Mouse (Mus musculus) erythroid progenitor cell, adult 5-6 weeks (primary cell): Measurements from ENCODE around the gene Rplp1. TPM values are rescaled to one million over a fixed set of nuclear protein-coding genes. Genes with fewer than 3 reads are reported as not detected.

Source experiments
- ATAC-seq: replicated peaks from 2 replicates; pipeline ENCODE4 v1.8.0; 2016; ENCODE audit warnings: moderate number of reproducible peaks, mild to moderate bottlenecking, moderate TSS enrichment, inconsistent platforms; ENCODE audit not compliant: poor library complexity, low FRiP score, severe bottlenecking
- total RNA-seq, 2 experiments: library from RNA; stranded (forward) in 1 of 2; stranded (reverse) in 1 of 2; fragments of 150-400 nt in 1 of 2; fragments of 186-747, 209-891 nt in 1 of 2; gene quantifications; 2 replicates each; pipeline versions ENCODE4 v1.2.3 to v1.2.4; 2015 to 2017; ENCODE audit warnings: low replicate concordance in 2 of 2

Rplp1 gene
- total RNA-seq, 2 experiments from 2014 or later = 1,048 to 1,422 TPM

DNA sequence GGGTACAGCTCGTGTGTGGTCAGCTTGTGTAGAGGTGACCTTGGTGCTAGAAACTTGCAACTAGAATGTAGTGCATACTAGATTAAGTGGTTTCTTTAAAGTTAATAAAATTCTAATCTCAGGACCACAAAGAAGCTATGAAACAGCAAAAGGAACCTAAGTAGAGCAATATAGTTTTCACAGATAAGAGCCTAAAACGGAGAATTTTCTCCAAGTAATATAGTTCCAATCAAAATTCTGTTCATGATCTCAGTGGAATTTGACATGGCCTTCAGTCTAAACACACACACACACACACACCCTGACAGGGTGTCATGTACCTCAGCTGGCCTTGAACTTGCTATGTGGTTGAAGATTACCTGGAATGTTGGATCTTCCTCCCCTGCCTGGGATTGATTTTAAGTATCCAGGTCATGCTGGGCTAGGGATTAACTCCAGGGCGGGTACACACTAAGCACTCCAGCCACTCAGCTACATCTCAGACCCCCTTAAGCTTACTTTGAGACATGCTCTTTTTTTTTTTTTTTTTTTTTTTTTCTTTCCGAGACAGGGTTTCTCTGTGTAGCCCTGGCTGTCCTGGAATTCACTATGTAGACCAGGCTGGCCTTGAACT lies 1.2 kb upstream of the Rplp1 start:
- no peak for ATAC-seq

- no peak for ATAC-seq
Measured at GRCm38 (mm10) chr9:61914917-61915300, 567 bp upstream of the Rplp1 start.

GRCm38 (mm10) chr9:61911300-61912128 lies 2.8 kb downstream of the Rplp1 start:
- ATAC-seq = no peak

DNA sequence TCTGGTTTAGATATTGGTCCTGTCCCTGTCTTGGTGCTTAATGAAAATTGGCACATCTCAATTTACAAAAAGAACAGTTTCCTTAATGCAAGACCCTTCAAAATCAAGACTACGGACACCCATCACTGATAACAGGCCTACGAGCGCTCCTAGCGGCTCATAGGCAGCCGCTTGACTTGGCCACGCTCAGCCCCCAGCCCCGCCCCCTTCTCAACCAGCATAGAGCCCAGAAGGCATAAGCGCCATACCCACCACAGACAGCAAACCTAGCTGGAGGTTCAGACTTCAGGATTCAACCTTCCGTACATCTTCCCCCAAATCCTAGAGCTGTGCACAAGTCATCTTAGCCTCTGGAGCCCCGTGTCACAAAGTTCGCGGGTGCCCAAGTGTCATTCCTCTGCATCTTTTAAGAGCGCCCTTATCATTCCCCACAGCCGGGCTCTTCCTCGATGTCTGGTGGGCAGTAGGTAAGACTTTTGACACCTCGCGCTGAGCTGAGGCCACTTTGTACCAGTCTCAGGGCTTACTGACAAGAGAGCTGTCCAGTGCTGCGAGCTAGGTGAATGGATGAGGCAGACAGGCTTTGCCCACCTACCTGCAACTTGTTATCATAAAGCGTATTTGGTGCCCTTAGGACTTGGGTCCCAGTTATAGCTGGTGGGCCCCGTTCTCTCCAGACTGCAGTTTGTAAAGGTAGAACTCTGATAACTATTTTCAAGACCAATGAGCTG lies 3.7 kb downstream of the Rplp1 start:
- ATAC-seq = no peak

- ATAC-seq = no peak
Measured at GRCm38 (mm10) chr9:61909633-61910032, 4.7 kb downstream of the Rplp1 start.

GRCm38 (mm10) chr9:61908832-61909407 lies 5.4 kb downstream of the Rplp1 start:
- ATAC-seq = no peak

DNA sequence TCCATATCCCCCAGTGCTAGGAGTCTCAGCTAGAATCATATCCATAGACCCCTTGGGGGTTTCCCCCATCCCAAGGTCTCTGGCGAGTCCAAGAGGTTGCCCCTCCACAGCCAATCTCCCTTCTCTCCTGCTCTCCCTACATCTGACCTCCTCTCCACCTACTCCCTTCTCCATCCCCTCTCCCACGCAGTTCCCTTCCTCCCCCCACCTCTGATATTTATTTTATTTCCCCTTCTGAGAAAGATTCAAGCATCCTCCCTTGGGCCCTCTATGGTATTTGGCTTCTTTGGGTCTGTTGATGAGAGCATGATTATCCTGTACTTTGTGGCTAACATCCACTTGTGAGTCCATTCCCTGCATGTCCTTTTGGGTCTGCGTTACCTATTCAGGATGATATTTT lies 6.0 kb downstream of the Rplp1 start:
- no peak for ATAC-seq

GRCm38 (mm10) chr9:61907621-61908295 lies 6.6 kb downstream of the Rplp1 start:
- no peak for ATAC-seq

GRCm38 (mm10) chr9:61906912-61907311 lies 7.4 kb downstream of the Rplp1 start:
- peak; percentile 80 for ATAC-seq

DNA sequence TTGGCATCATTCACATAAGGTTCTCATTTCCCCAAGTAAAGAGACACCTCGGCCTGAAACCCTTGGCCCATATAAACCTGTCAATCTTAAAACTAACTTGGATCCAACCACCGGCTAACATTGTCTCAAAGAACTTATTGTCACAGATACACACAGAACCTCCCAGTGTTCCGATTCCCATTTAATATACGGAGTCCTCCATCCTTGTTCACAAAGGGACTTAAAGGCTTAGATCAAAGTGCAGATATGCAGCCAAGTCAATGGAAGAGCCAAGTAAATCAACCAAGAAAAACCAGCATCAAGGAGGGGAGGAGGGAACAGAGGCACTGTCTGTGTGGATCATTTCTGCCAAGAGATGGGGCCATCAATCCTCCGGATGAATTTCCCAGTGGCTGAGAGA lies 8.8 kb downstream of the Rplp1 start:
- no peak for ATAC-seq

DNA sequence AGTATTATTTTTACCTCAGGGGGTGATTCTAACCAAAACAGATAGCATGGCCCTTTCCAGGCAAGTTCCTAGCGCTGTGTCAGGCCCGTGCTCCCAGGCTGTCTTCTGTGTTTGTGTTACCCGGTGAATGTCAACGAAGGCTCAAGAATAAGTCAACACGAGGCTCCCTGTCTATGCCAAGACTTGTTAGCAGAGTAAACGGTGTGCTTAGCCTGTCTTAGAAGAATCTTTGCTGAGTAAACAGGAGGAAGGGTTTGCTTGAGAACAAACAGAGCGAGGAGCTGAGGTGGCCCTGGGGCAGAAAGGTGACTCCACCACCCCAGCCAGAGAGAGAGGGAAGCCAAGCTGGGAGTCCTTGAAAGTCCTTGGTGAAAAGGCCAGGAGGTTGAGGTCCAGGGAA lies 10.1 kb downstream of the Rplp1 start:
- no peak for ATAC-seq

DNA sequence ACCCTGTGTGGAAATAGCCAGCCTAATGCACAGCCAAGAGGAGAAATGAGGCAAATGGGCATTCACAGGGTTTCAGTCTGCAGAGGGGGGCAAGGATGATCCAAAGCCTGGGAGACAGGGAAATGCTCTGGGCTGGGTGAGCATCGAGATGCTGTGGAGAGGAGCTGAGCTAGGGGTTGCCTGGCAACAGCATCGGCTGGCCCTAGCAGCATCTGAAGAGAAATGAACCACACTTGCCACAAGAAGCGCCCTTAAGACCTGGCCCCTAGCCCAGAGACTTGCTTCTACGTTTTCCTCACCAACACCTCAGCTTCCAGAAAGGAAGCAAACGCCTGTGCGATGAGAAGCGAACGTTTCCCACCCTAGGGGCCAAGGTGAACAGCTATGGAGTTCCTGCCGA lies 11.9 kb downstream of the Rplp1 start:
- no peak for ATAC-seq

DNA sequence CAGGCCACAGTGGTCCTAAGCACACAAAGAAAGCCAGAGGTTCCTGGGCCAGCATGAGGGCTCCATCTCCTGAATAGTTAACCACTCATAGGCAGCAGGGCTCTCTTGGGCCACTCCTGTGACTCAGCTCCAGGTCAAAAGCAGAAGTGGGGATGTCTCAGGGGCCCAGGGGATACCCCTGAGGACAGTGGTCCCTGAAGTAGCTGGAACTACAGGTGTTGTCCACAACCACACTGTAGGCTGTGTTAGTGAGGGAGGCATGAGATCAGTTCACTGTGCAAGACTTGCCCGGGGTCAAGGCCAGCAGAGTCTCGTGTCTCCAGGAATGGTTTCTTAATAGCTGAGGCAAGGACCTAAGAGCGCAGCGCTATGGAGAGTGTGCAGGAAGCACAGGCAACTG lies 12.8 kb downstream of the Rplp1 start:
- no peak for ATAC-seq

GRCm38 (mm10) chr9:61899804-61900203 lies 14.5 kb downstream of the Rplp1 start:
- ATAC-seq = peak; percentile 67

GRCm38 (mm10) chr9:61898401-61898800 lies 15.9 kb downstream of the Rplp1 start:
- no peak for ATAC-seq

DNA sequence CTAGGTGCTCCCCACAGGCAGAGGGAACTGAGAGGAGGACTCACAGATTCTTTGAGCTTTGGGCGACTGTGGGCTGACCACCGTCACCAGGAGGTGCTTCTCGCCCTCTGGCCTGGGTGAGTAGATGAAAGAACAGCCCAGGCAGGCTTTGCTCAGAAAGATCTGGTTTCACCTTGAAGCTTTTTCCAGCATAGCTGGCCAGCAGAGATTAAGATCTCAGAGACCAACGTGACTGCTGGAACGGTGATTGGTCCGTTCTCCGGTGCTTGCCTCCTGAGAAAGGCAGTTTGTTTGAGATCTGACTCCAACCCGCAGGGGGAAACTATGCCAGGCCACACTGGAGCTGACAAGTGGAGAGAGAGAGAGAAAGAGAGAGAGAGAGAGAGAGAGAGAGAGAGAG lies 19.3 kb downstream of the Rplp1 start:
- no peak for ATAC-seq

DNA sequence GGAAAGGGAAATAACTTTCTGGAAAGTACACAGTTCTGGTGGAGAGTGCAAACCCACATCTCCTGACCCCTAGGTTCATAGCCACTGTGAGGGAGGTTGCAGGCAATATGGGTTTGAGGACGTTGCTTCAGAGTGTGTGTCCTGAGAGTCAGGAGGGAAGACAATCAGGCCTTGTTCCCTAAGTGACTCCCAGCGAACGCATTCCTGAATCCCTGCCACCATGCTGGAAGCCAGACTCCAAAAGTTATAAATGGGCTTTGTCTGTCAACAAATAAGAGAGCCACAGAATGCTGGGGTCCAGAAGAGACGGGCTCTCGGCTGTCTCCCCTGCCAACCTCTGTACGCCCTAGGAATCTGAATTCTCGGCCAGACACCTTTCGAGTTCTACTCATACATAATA lies 24.5 kb downstream of the Rplp1 start:
- ATAC-seq = no peak

GRCm38 (mm10) chr9:61887661-61888379 lies 26.5 kb downstream of the Rplp1 start:
- ATAC-seq = no peak

- ATAC-seq = no peak
Measured at GRCm38 (mm10) chr9:61885964-61886363, 28.4 kb downstream of the Rplp1 start.
